Mouse (Mus musculus): Measurements from ENCODE around the gene Mien1. TPM values are rescaled to one million over a fixed set of nuclear protein-coding genes. Genes with fewer than 3 reads are reported as not detected.

The Mien1 gene
- polyA plus RNA-seq, 1 experiment from 2014 or later: 93.8 TPM

DNA sequence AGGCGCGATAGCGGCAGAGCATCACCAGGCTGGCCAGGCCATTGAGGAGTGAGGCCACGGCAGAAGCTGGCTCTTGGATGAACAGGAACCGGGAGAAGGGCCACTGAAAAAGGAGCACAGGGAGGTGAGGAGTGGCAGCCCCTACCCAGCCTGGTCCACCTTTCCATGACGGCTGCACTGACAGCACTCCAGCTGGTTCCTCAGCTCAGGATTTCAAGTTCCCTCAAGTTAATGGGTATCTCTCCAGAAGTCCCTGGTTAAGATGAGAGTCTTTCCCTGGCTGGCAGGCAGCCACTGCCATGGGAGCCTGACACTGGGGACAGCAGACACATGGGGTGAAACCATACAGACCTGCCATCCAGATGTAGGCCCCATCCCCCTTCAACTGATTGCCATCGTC, 40.8 kb downstream of the Mien1 start:
- 81% methylated on average over 7 of the region's 7 CpGs for WGBS
- no peak overlapping the region for H3K4me3 ChIP-seq
- H3K9me3 ChIP-seq: no peaks in the 10 kb centered on the region
- no peak for ATAC-seq (ENCODE audit: extremely low read depth, insufficient number of reproducible peaks, low FRiP score, low TSS enrichment)
- peaks cover 18% of the 10 kb centered on the region for H3K36me3 ChIP-seq
- H3K4me1 ChIP-seq: peaks cover 46% of the 10 kb centered on the region
- no peak overlapping the region for H3K4me2 ChIP-seq
- H3K9ac ChIP-seq: no peak overlapping the region
- no peak overlapping the region for H3K27ac ChIP-seq (replicated peaks)
- H3K27me3 ChIP-seq (replicated peaks): peaks cover 2% of the 10 kb centered on the region; the same call in 1 of the 2 replicates

GRCm38 (mm10) chr11:98395041-98395440, 43.8 kb downstream of the Mien1 start:
- H3K4me3 ChIP-seq: no peak overlapping the region
- peak overlapping the region; percentile 46 for H3K4me2 ChIP-seq
- no peak for ATAC-seq (ENCODE audit: extremely low read depth, insufficient number of reproducible peaks, low FRiP score, low TSS enrichment)

DNA sequence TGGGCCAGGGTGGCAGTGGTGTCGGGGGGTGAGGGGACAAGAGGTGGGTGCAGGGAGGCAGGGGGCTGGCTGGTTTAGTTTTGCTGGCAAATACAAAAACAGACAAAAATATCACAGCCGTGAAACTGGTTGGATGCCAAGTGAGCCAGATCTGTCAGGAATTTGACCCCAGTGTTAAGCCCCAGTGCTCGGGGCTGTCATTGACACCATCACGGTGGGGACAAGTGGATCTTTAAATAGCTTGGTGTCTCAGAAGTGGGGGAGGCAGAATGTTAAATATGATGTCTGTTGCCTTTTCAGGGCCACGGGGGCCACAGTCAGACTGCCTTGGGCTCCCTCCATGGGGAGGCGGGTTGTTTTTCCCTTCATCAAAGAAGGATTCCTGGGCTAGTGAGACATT, 44.5 kb downstream of the Mien1 start:
- peak; percentile 25; the same call in 1 of the 2 replicates for ATAC-seq (ENCODE audit: extremely low read depth, insufficient number of reproducible peaks, low FRiP score, low TSS enrichment)
- Histone ChIP-seq H3K27ac (replicated peaks) (peak overlapping the region; percentile 99), H3K36me3 (peaks cover 18% of the 10 kb centered on the region), H3K4me1 (peaks cover 63% of the 10 kb centered on the region), H3K9me3 (no peaks in the 10 kb centered on the region), H3K27me3 (replicated peaks) (peaks cover 16% of the 10 kb centered on the region), H3K9ac (peak overlapping the region; percentile 58; the same call in 1 of the 2 replicates), H3K4me3 (0 out of 2 replicates have a peak overlapping the region, but pooled peaks have one; percentile 2), H3K4me2 (peak overlapping the region; percentile 46)
- WGBS: 16% methylated on average over 6 of the region's 6 CpGs

More at GRCm38 (mm10) chr11:98395041-98395440, 43.8 kb downstream of the Mien1 start:
- Histone ChIP-seq H3K9me3 (no peaks in the 10 kb centered on the region), H3K4me1 (peaks cover 63% of the 10 kb centered on the region), H3K27ac (replicated peaks) (peak overlapping the region; percentile 99), H3K36me3 (peaks cover 18% of the 10 kb centered on the region), H3K9ac (peak overlapping the region; percentile 58), H3K27me3 (replicated peaks) (peaks cover 11% of the 10 kb centered on the region)
- 24% methylated on average over 4 of the region's 4 CpGs for WGBS

DNA sequence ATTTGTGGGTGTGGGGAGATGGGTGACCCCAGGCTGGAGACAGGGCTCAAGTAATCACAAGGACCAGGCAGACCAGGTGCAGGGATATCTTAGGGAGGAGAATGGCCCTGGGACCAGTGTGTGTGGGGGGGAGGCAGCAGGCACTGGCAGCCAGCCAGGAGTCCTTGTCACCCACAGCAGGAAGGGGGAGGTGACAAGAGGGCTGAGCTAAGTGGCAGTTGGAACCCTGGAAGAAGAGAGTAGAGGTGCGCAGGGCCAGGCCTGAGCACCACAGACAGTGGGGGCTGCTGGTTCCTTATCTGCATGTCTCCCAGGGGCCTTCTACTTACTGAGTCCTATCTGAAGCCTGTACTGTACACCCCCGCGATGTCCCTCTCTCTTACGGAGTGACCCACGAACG, 45.5 kb downstream of the Mien1 start:
- Histone ChIP-seq H3K36me3 (peaks cover 15% of the 10 kb centered on the region), H3K4me3 (no peak overlapping the region), H3K27ac (replicated peaks) (peak overlapping the region; percentile 99), H3K9me3 (no peaks in the 10 kb centered on the region), H3K4me2 (peak overlapping the region; percentile 46), H3K27me3 (replicated peaks) (peaks cover 21% of the 10 kb centered on the region), H3K4me1 (peaks cover 71% of the 10 kb centered on the region), H3K9ac (peak overlapping the region; percentile 48)
- ATAC-seq (ENCODE audit: extremely low read depth, insufficient number of reproducible peaks, low FRiP score, low TSS enrichment): peak; percentile 51
- WGBS: 11% methylated on average over 6 of the region's 6 CpGs

DNA sequence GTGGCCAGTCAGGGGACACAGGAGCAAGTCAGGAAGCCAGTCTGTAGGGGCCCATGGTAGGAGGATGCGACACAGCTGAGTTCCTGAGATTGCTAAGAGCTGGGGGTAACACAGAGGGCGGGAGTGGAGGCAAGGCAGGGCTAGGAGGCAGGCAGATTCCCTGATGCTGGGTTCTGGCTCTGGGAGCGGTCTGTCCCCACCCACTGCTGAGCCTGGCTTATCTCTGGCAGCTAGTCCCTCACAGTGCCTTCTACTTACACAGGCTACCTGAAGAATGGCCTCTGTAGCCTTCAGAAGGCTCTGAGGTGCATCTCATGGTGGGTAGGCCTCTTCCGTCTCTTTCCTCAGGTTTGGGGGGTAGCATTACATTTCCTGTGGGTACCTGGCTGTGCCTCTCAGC, 46.1 kb downstream of the Mien1 start:
- peaks cover 78% of the 10 kb centered on the region for H3K4me1 ChIP-seq
- peak overlapping the region; percentile 73 for H3K9ac ChIP-seq
- peak overlapping the region; percentile 99 for H3K27ac ChIP-seq (replicated peaks)
- H3K36me3 ChIP-seq: peaks cover 11% of the 10 kb centered on the region
- no peak overlapping the region for H3K4me3 ChIP-seq
- peaks cover 28% of the 10 kb centered on the region for H3K27me3 ChIP-seq (replicated peaks)
- no peaks in the 10 kb centered on the region for H3K9me3 ChIP-seq
- no peak for ATAC-seq (ENCODE audit: extremely low read depth, insufficient number of reproducible peaks, low FRiP score, low TSS enrichment)
- 14% methylated on average over 4 of the region's 4 CpGs for WGBS
- H3K4me2 ChIP-seq: peak overlapping the region; percentile 5

- peaks cover 84% of the 10 kb centered on the region for H3K4me1 ChIP-seq
- no peak overlapping the region for H3K4me3 ChIP-seq
- no peaks in the 10 kb centered on the region for H3K9me3 ChIP-seq
- peak overlapping the region; percentile 99 for H3K27ac ChIP-seq (replicated peaks)
- WGBS: 16% methylated on average over 8 of the region's 8 CpGs
- peaks cover 5% of the 10 kb centered on the region; the same call in 1 of the 2 replicates for H3K36me3 ChIP-seq
- peaks cover 34% of the 10 kb centered on the region for H3K27me3 ChIP-seq (replicated peaks)
- peak overlapping the region; percentile 73 for H3K9ac ChIP-seq
- ATAC-seq (ENCODE audit: extremely low read depth, insufficient number of reproducible peaks, low FRiP score, low TSS enrichment): no peak
- no peak overlapping the region for H3K4me2 ChIP-seq
These were observed 46.8 kb downstream of the Mien1 start for GRCm38 (mm10) chr11:98392034-98392433.

DNA sequence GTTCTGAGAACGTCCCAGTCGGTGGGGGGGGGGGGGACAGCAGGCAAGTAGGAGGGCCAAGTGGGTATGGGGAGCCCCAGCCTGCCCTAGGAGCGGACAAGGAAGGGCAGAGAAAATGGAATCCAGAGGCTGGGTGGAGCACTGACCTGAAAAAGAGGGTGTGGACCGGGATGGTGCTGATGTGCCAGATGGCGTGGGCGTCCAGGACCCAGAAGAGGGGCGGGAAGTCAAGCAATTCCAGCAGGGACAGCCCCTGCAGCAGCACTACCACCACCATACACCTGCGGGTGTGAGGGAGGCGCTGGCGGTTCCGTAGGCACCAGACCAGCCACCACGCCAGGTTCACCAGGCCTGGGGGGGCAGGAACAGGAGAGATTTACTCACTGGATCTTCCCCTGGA, 48.6 kb downstream of the Mien1 start:
- Histone ChIP-seq H3K4me2 (no peak overlapping the region), H3K36me3 (no peaks in the 10 kb centered on the region), H3K4me3 (no peak overlapping the region), H3K9me3 (no peaks in the 10 kb centered on the region), H3K9ac (0 out of 2 replicates have a peak overlapping the region, but pooled peaks have one; percentile 0), H3K4me1 (peaks cover 95% of the 10 kb centered on the region), H3K27me3 (replicated peaks) (peaks cover 53% of the 10 kb centered on the region), H3K27ac (replicated peaks) (no peak overlapping the region)
- no peak for ATAC-seq (ENCODE audit: extremely low read depth, insufficient number of reproducible peaks, low FRiP score, low TSS enrichment)
- WGBS: 77% methylated on average over 12 of the region's 12 CpGs

- H3K4me1 ChIP-seq: peaks cover 95% of the 10 kb centered on the region
- H3K27me3 ChIP-seq (replicated peaks): peaks cover 59% of the 10 kb centered on the region
- H3K4me2 ChIP-seq: no peak overlapping the region
- no peak overlapping the region; the same call in 1 of the 2 replicates for H3K27ac ChIP-seq (replicated peaks)
- ATAC-seq (ENCODE audit: extremely low read depth, insufficient number of reproducible peaks, low FRiP score, low TSS enrichment): no peak
- no peaks in the 10 kb centered on the region for H3K36me3 ChIP-seq
- H3K4me3 ChIP-seq: no peak overlapping the region
- H3K9me3 ChIP-seq: no peaks in the 10 kb centered on the region
- WGBS: 28% methylated on average over 9 of the region's 9 CpGs
- H3K9ac ChIP-seq: peak overlapping the region; percentile 88
These were observed 49.5 kb downstream of the Mien1 start for GRCm38 (mm10) chr11:98389221-98389780.

DNA sequence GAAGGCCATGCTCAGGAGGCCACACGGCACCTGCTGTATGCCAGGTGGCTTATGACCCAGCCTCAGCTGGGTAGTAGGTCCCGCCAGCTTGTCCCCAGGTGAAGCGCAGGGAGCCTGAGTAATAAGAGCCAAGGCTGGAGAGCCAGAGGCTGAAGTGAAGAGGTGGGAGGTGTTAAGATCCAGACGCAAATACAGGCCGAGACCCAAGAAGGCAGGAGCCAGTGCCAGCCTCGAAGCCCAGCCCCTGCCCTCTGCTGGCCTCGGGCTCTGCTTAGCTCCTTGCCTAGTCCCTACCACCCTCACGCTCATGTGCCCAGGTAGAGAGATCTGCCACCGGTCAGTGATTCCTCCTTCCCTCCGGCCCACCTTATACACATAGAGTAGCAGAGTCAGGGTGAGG, 50.5 kb downstream of the Mien1 start:
- 69% methylated on average over 10 of the region's 10 CpGs for WGBS
- Histone ChIP-seq H3K4me3 (no peak overlapping the region), H3K4me2 (no peak overlapping the region), H3K36me3 (no peaks in the 10 kb centered on the region), H3K4me1 (peaks cover 92% of the 10 kb centered on the region), H3K9me3 (no peaks in the 10 kb centered on the region), H3K27me3 (replicated peaks) (peaks cover 61% of the 10 kb centered on the region), H3K9ac (peak overlapping the region; percentile 88), H3K27ac (replicated peaks) (0 out of 2 replicates have a peak overlapping the region, but pooled peaks have one; percentile 36)
- no peak for ATAC-seq (ENCODE audit: extremely low read depth, insufficient number of reproducible peaks, low FRiP score, low TSS enrichment)

Other genes starting within 250 kb of the Mien1 start
- 38.1 and 38.5 TPM in 2 replicates for gene Med1, start 245.7 kb downstream of the Mien1 start, polyA plus RNA-seq (2015; fragmentation: Nextera tagmentation; extraction: Ambion mirVana)
- 5.8 and 6.3 TPM in 2 replicates for gene Cdk12, start 235.9 kb downstream of the Mien1 start, polyA plus RNA-seq (2015; fragmentation: Nextera tagmentation; extraction: Ambion mirVana)
- 0.04 TPM in 1 of 2 replicates, not detected in the other for gene Neurod2, start 109.3 kb downstream of the Mien1 start, polyA plus RNA-seq (2015; fragmentation: Nextera tagmentation; extraction: Ambion mirVana)
- 40.5 and 51.7 TPM in 2 replicates for gene Ppp1r1b, start 90.6 kb downstream of the Mien1 start, polyA plus RNA-seq (2015; fragmentation: Nextera tagmentation; extraction: Ambion mirVana)
- 37.2 and 43.4 TPM in 2 replicates for gene Stard3, start 80.6 kb downstream of the Mien1 start, polyA plus RNA-seq (2015; fragmentation: Nextera tagmentation; extraction: Ambion mirVana)
- 159 and 184 TPM in 2 replicates for gene Tcap, start 55.2 kb downstream of the Mien1 start, polyA plus RNA-seq (2015; fragmentation: Nextera tagmentation; extraction: Ambion mirVana)
- gene Pnmt, start 52.5 kb downstream of the Mien1 start, polyA plus RNA-seq (2015; fragmentation: Nextera tagmentation; extraction: Ambion mirVana): 1.3 and 1.5 TPM in 2 replicates
- 19.0 and 19.1 TPM in 2 replicates for gene Pgap3, start 38.5 kb downstream of the Mien1 start, polyA plus RNA-seq (2015; fragmentation: Nextera tagmentation; extraction: Ambion mirVana)
- gene Erbb2, start 26.5 kb downstream of the Mien1 start, polyA plus RNA-seq (2015; fragmentation: Nextera tagmentation; extraction: Ambion mirVana): 48.1 and 49.0 TPM in 2 replicates
- 2.2 and 2.9 TPM in 2 replicates for gene Grb7, start 7.4 kb upstream of the Mien1 start, polyA plus RNA-seq (2015; fragmentation: Nextera tagmentation; extraction: Ambion mirVana)
- gene Ikzf3, start 107.0 kb upstream of the Mien1 start, polyA plus RNA-seq (2015; fragmentation: Nextera tagmentation; extraction: Ambion mirVana): 0.13 TPM in 1 of 2 replicates, not detected in the other
- 0.15 and 0.34 TPM in 2 replicates for gene Zpbp2, start 112.1 kb upstream of the Mien1 start, polyA plus RNA-seq (2015; fragmentation: Nextera tagmentation; extraction: Ambion mirVana)
- 63.4 and 76.8 TPM in 2 replicates for gene Ormdl3, start 148.4 kb upstream of the Mien1 start, polyA plus RNA-seq (2015; fragmentation: Nextera tagmentation; extraction: Ambion mirVana)
- not detected in 2 replicates for gene Lrrc3c, start 159.3 kb upstream of the Mien1 start, polyA plus RNA-seq (2015; fragmentation: Nextera tagmentation; extraction: Ambion mirVana)
- 0.28 and 0.55 TPM in 2 replicates for gene Gm12355, start 186.7 kb upstream of the Mien1 start, polyA plus RNA-seq (2015; fragmentation: Nextera tagmentation; extraction: Ambion mirVana)
- gene Gsdma3, start 187.4 kb upstream of the Mien1 start, polyA plus RNA-seq (2015; fragmentation: Nextera tagmentation; extraction: Ambion mirVana): not detected in 2 replicates
- gene Gsdma2, start 207.8 kb upstream of the Mien1 start, polyA plus RNA-seq (2015; fragmentation: Nextera tagmentation; extraction: Ambion mirVana): not detected in 2 replicates
- gene Gsdma, start 225.4 kb upstream of the Mien1 start, polyA plus RNA-seq (2015; fragmentation: Nextera tagmentation; extraction: Ambion mirVana): 0.12 TPM in 1 of 2 replicates, not detected in the other
- gene Psmd3, start 243.6 kb upstream of the Mien1 start, polyA plus RNA-seq (2015; fragmentation: Nextera tagmentation; extraction: Ambion mirVana): 165 and 167 TPM in 2 replicates